Mouse (Mus musculus): ENCODE measurements at regions not wholly inside any gene's neighbourhood (a gene's known extent, or its start where the extent isn't known, plus 50 kb on each side); places are given as distances from the start of the nearest gene placed in this dataset.
A peak's percentile ranks its signal among the peaks of the same experiment; 100 is the strongest.

- H3K9ac ChIP-seq, result no peak overlapping the region
- H3K4me2 ChIP-seq, result no peak overlapping the region
- no peak for ATAC-seq
- 92% methylated on average over 4 of the region's 4 CpGs for WGBS
- no peaks in the 10 kb centered on the region for H3K27me3 ChIP-seq
- H3K9me3 ChIP-seq (replicated peaks), result no peaks in the 10 kb centered on the region
- no peak overlapping the region for H3K27ac ChIP-seq
- no peaks in the 10 kb centered on the region for H3K4me1 ChIP-seq
- no peak overlapping the region for H3K4me3 ChIP-seq
- H3K36me3 ChIP-seq (ENCODE audit: poor library complexity, severe bottlenecking), result no peaks in the 10 kb centered on the region
Measured at GRCm38 (mm10) chr3:149488147-149488546, 497.8 kb upstream of the Adgrl2 start.

GRCm38 (mm10) chr3:149485406-149485805 lies 495.1 kb upstream of the Adgrl2 start:
- Histone ChIP-seq H3K4me3 (no peak overlapping the region), H3K4me1 (no peaks in the 10 kb centered on the region), H3K9ac (no peak overlapping the region), H3K4me2 (no peak overlapping the region), H3K9me3 (replicated peaks) (no peaks in the 10 kb centered on the region), H3K27me3 (no peaks in the 10 kb centered on the region), H3K36me3 (ENCODE audit: poor library complexity, severe bottlenecking) (no peaks in the 10 kb centered on the region), H3K27ac (no peak overlapping the region)
- ATAC-seq, result no peak
- 83% methylated on average over 4 of the region's 4 CpGs for WGBS

- 91% methylated on average over 2 of the region's 2 CpGs for WGBS
- H3K4me1 ChIP-seq, result no peaks in the 10 kb centered on the region
- no peaks in the 10 kb centered on the region for H3K27me3 ChIP-seq
- ATAC-seq, result no peak
- no peak overlapping the region for H3K4me3 ChIP-seq
- H3K27ac ChIP-seq, result no peak overlapping the region
- H3K4me2 ChIP-seq, result no peak overlapping the region
- no peak overlapping the region for H3K9ac ChIP-seq
- no peaks in the 10 kb centered on the region for H3K9me3 ChIP-seq (replicated peaks)
- H3K36me3 ChIP-seq (ENCODE audit: poor library complexity, severe bottlenecking), result no peaks in the 10 kb centered on the region
Measured at GRCm38 (mm10) chr3:149484319-149484718, 494.0 kb upstream of the Adgrl2 start.

GRCm38 (mm10) chr3:149476151-149476550 lies 485.8 kb upstream of the Adgrl2 start:
- Histone ChIP-seq H3K4me1 (no peaks in the 10 kb centered on the region), H3K27ac (no peak overlapping the region), H3K4me2 (no peak overlapping the region), H3K4me3 (no peak overlapping the region), H3K9me3 (replicated peaks) (no peaks in the 10 kb centered on the region), H3K9ac (no peak overlapping the region), H3K27me3 (no peaks in the 10 kb centered on the region), H3K36me3 (ENCODE audit: poor library complexity, severe bottlenecking) (no peaks in the 10 kb centered on the region)
- no peak for ATAC-seq
- 87% methylated on average over 2 of the region's 2 CpGs for WGBS

GRCm38 (mm10) chr3:149466973-149467372 lies 476.6 kb upstream of the Adgrl2 start:
- Histone ChIP-seq H3K9ac (no peak overlapping the region), H3K36me3 (ENCODE audit: poor library complexity, severe bottlenecking) (no peaks in the 10 kb centered on the region), H3K4me3 (no peak overlapping the region), H3K4me2 (no peak overlapping the region), H3K27ac (no peak overlapping the region), H3K27me3 (no peaks in the 10 kb centered on the region), H3K4me1 (no peaks in the 10 kb centered on the region), H3K9me3 (replicated peaks) (no peaks in the 10 kb centered on the region)
- ATAC-seq, result no peak
- whole genome bisulfite sequencing, result 95% methylated on average over 5 of the region's 5 CpGs

GRCm38 (mm10) chr3:149464603-149465002 lies 474.2 kb upstream of the Adgrl2 start:
- no peaks in the 10 kb centered on the region for H3K36me3 ChIP-seq (ENCODE audit: poor library complexity, severe bottlenecking)
- H3K27ac ChIP-seq, result no peak overlapping the region
- H3K4me2 ChIP-seq, result no peak overlapping the region
- WGBS, result 95% methylated on average over 5 of the region's 5 CpGs
- H3K9ac ChIP-seq, result no peak overlapping the region
- no peak overlapping the region for H3K4me3 ChIP-seq
- H3K4me1 ChIP-seq, result no peaks in the 10 kb centered on the region
- H3K27me3 ChIP-seq, result no peaks in the 10 kb centered on the region
- ATAC-seq, result no peak
- H3K9me3 ChIP-seq (replicated peaks), result no peaks in the 10 kb centered on the region

GRCm38 (mm10) chr3:149462121-149462541 lies 471.8 kb upstream of the Adgrl2 start:
- no peaks in the 10 kb centered on the region for H3K27me3 ChIP-seq
- no peak for ATAC-seq
- no peaks in the 10 kb centered on the region for H3K9me3 ChIP-seq (replicated peaks)

GRCm38 (mm10) chr3:149461613-149462012 lies 471.3 kb upstream of the Adgrl2 start:
- no peaks in the 10 kb centered on the region for H3K4me1 ChIP-seq
- H3K9me3 ChIP-seq (replicated peaks), result no peaks in the 10 kb centered on the region
- H3K36me3 ChIP-seq (ENCODE audit: poor library complexity, severe bottlenecking), result no peaks in the 10 kb centered on the region
- 94% methylated on average over 2 of the region's 2 CpGs for WGBS
- H3K4me3 ChIP-seq, result no peak overlapping the region
- H3K4me2 ChIP-seq, result no peak overlapping the region
- ATAC-seq, result no peak
- H3K27me3 ChIP-seq, result no peaks in the 10 kb centered on the region
- H3K27ac ChIP-seq, result no peak overlapping the region
- no peak overlapping the region for H3K9ac ChIP-seq

More at GRCm38 (mm10) chr3:149462121-149462541, 471.8 kb upstream of the Adgrl2 start:
- WGBS, result 44% methylated on average over 2 of the region's 2 CpGs
- H3K4me2 ChIP-seq, result no peak overlapping the region
- H3K36me3 ChIP-seq (ENCODE audit: poor library complexity, severe bottlenecking), result no peaks in the 10 kb centered on the region
- no peak overlapping the region for H3K27ac ChIP-seq
- no peaks in the 10 kb centered on the region for H3K4me1 ChIP-seq
- H3K9ac ChIP-seq, result no peak overlapping the region
- no peak overlapping the region for H3K4me3 ChIP-seq

GRCm38 (mm10) chr3:149449376-149449775 lies 459.0 kb upstream of the Adgrl2 start:
- Histone ChIP-seq H3K4me2 (no peak overlapping the region), H3K9me3 (replicated peaks) (no peaks in the 10 kb centered on the region), H3K4me3 (no peak overlapping the region), H3K36me3 (ENCODE audit: poor library complexity, severe bottlenecking) (no peaks in the 10 kb centered on the region), H3K27ac (no peak overlapping the region), H3K4me1 (peaks cover 8% of the 10 kb centered on the region), H3K27me3 (no peaks in the 10 kb centered on the region), H3K9ac (no peak overlapping the region)
- WGBS, result 60% methylated on average over 3 of the region's 3 CpGs
- ATAC-seq, result no peak

- no peak overlapping the region for H3K4me2 ChIP-seq
- no peaks in the 10 kb centered on the region for H3K9me3 ChIP-seq (replicated peaks)
- no peak for ATAC-seq
- peaks cover 9% of the 10 kb centered on the region for H3K4me1 ChIP-seq
- H3K27me3 ChIP-seq, result no peaks in the 10 kb centered on the region
- no peak overlapping the region for H3K4me3 ChIP-seq
- no peak overlapping the region for H3K27ac ChIP-seq
- 80% methylated on average over 6 of the region's 6 CpGs for WGBS
- H3K36me3 ChIP-seq (ENCODE audit: poor library complexity, severe bottlenecking), result no peaks in the 10 kb centered on the region
- H3K9ac ChIP-seq, result no peak overlapping the region
Measured at GRCm38 (mm10) chr3:149445991-149446564, 455.7 kb upstream of the Adgrl2 start.

- Histone ChIP-seq H3K36me3 (ENCODE audit: poor library complexity, severe bottlenecking) (no peaks in the 10 kb centered on the region), H3K27me3 (no peaks in the 10 kb centered on the region), H3K9me3 (replicated peaks) (no peaks in the 10 kb centered on the region), H3K27ac (no peak overlapping the region), H3K4me2 (peak overlapping the region; percentile 60), H3K4me3 (peak overlapping the region; percentile 36), H3K9ac (peak overlapping the region; percentile 53), H3K4me1 (peaks cover 9% of the 10 kb centered on the region)
- WGBS, result 4% methylated on average over 15 of the region's 15 CpGs
- ATAC-seq, result peak; percentile 89
Measured at GRCm38 (mm10) chr3:149444854-149445577, 454.7 kb upstream of the Adgrl2 start.

GRCm38 (mm10) chr3:149444377-149444776 lies 454.0 kb upstream of the Adgrl2 start:
- Histone ChIP-seq H3K4me2 (peak overlapping the region; percentile 60), H3K27ac (no peak overlapping the region), H3K9ac (no peak overlapping the region), H3K27me3 (no peaks in the 10 kb centered on the region), H3K36me3 (ENCODE audit: poor library complexity, severe bottlenecking) (no peaks in the 10 kb centered on the region), H3K4me3 (peak overlapping the region; percentile 36), H3K9me3 (replicated peaks) (no peaks in the 10 kb centered on the region), H3K4me1 (peaks cover 9% of the 10 kb centered on the region)
- WGBS, result 49% methylated on average over 8 of the region's 8 CpGs
- no peak for ATAC-seq

GRCm38 (mm10) chr3:149441227-149441626 lies 450.9 kb upstream of the Adgrl2 start:
- Histone ChIP-seq H3K4me2 (no peak overlapping the region), H3K9ac (no peak overlapping the region), H3K27me3 (no peaks in the 10 kb centered on the region), H3K4me1 (peaks cover 9% of the 10 kb centered on the region), H3K4me3 (no peak overlapping the region), H3K9me3 (replicated peaks) (no peaks in the 10 kb centered on the region), H3K27ac (no peak overlapping the region), H3K36me3 (ENCODE audit: poor library complexity, severe bottlenecking) (no peaks in the 10 kb centered on the region)
- no peak for ATAC-seq

Measured in forebrain, embryonic 13.5 days (tissue).